Mouse (Mus musculus) E14TG2a.4 (cell line): ENCODE results near the gene Gm18596.
A peak's percentile ranks its signal among the peaks of the same experiment; 100 is the strongest.

ENCODE experiments used
- CTCF ChIP-seq: conservative IDR thresholded peaks from 2 replicates; pipeline ENCODE4 v1.5.1; 2014; ENCODE audit warnings: low read length
- NANOG ChIP-seq: IDR thresholded peaks from 2 replicates; pipeline ENCODE4 v1.6.1; 2014; ENCODE audit warnings: borderline replicate concordance, low read length, mixed read lengths
- POU5F1 ChIP-seq: IDR thresholded peaks from 2 replicates; pipeline ENCODE4 v1.6.1; 2014; ENCODE audit warnings: low read length, borderline replicate concordance

GRCm38 (mm10) chr10:77729241-77729640 lies 13.2 kb downstream of the Gm18596 start:
- peak; percentile 47 for TF ChIP-seq CTCF
- TF ChIP-seq NANOG: no peak
- no peak for TF ChIP-seq POU5F1
